Mouse (Mus musculus): ENCODE measurements at regions not wholly inside any gene's neighbourhood (a gene's known extent, or its start where the extent isn't known, plus 50 kb on each side); places are given as distances from the start of the nearest gene placed in this dataset.

GRCm38 (mm10) chr14:99612114-99612513, 313.6 kb downstream of the Klf5 start:
- DNase-seq (ENCODE audit: low spot score in 2 of 2): no peak

- DNase-seq (ENCODE audit: low spot score in 2 of 2): no peak
These were observed 316.3 kb downstream of the Klf5 start for GRCm38 (mm10) chr14:99614748-99615147.

- DNase-seq (ENCODE audit: low spot score in 2 of 2): no peak
These were observed 318.3 kb downstream of the Klf5 start for GRCm38 (mm10) chr14:99616655-99617335.

GRCm38 (mm10) chr14:99617374-99617773, 318.9 kb downstream of the Klf5 start:
- DNase-seq (ENCODE audit: low spot score in 2 of 2): no peak

- no peak for DNase-seq (ENCODE audit: low spot score in 2 of 2)
These were observed 323.0 kb downstream of the Klf5 start for GRCm38 (mm10) chr14:99621538-99621937.

- DNase-seq (ENCODE audit: low spot score in 2 of 2): no peak
These were observed 326.2 kb downstream of the Klf5 start for GRCm38 (mm10) chr14:99624380-99625327.

GRCm38 (mm10) chr14:99627615-99628014, 329.1 kb downstream of the Klf5 start:
- no peak for DNase-seq (ENCODE audit: low spot score in 2 of 2)

- DNase-seq (ENCODE audit: low spot score in 2 of 2): peak; percentile 51 to 71
These were observed 332.6 kb downstream of the Klf5 start for GRCm38 (mm10) chr14:99631092-99631491.

- no peak for DNase-seq (ENCODE audit: low spot score in 2 of 2)
These were observed 334.0 kb downstream of the Klf5 start for GRCm38 (mm10) chr14:99632444-99632843.

GRCm38 (mm10) chr14:99635556-99636150, 337.2 kb downstream of the Klf5 start:
- no peak for DNase-seq (ENCODE audit: low spot score in 2 of 2)

- peak in 1 of 2 experiments; percentile 36 for DNase-seq (ENCODE audit: low spot score in 2 of 2)
These were observed 343.3 kb downstream of the Klf5 start for GRCm38 (mm10) chr14:99641475-99642453.

GRCm38 (mm10) chr14:99646323-99646722, 347.8 kb downstream of the Klf5 start:
- no peak for DNase-seq (ENCODE audit: low spot score in 2 of 2)

GRCm38 (mm10) chr14:99674399-99674798, 375.9 kb downstream of the Klf5 start:
- DNase-seq (ENCODE audit: low spot score in 2 of 2): no peak

- DNase-seq (ENCODE audit: low spot score in 2 of 2): no peak
These were observed 388.7 kb downstream of the Klf5 start for GRCm38 (mm10) chr14:99687062-99687806.

- DNase-seq (ENCODE audit: low spot score in 2 of 2): no peak
These were observed 389.9 kb downstream of the Klf5 start for GRCm38 (mm10) chr14:99688415-99688814.

GRCm38 (mm10) chr14:99696301-99696700, 397.8 kb downstream of the Klf5 start:
- DNase-seq (ENCODE audit: low spot score in 2 of 2): no peak

GRCm38 (mm10) chr14:99699545-99699944, 401.1 kb downstream of the Klf5 start:
- no peak for DNase-seq (ENCODE audit: low spot score in 2 of 2)

- no peak for DNase-seq (ENCODE audit: low spot score in 2 of 2)
These were observed 407.5 kb downstream of the Klf5 start for GRCm38 (mm10) chr14:99706004-99706403.

GRCm38 (mm10) chr14:99708066-99708465, 409.6 kb downstream of the Klf5 start:
- DNase-seq (ENCODE audit: low spot score in 2 of 2): no peak

- no peak for DNase-seq (ENCODE audit: low spot score in 2 of 2)
These were observed 411.3 kb downstream of the Klf5 start for GRCm38 (mm10) chr14:99709764-99710163.

Data from left cerebral cortex, adult 9 months (tissue).